Mouse (Mus musculus): Measurements from ENCODE around the gene Nup54.

Nup54 gene

DNA sequence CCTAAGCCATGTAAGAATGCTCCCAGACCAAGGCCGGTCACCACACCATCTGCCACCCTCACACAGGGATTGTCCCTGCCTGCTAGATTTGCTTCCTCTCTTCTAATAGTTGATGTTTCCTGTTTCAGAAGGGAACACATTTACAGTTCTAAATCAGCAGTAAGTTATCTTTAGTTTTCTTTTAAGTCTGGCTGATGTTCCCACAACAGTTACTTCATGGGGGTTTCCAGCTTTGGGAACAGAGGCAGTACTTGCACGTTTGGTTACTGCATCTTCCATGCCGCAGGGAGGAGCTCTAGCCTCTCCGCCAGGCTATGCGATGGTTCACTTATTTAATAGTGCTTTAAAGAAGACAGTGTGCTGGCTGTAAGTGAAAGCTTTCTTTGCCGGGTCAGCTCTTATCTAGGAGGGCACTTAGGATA, 60.3 kb downstream of the Nup54 start:
- DNase-seq (ENCODE audit: low spot score), result no peak

DNA sequence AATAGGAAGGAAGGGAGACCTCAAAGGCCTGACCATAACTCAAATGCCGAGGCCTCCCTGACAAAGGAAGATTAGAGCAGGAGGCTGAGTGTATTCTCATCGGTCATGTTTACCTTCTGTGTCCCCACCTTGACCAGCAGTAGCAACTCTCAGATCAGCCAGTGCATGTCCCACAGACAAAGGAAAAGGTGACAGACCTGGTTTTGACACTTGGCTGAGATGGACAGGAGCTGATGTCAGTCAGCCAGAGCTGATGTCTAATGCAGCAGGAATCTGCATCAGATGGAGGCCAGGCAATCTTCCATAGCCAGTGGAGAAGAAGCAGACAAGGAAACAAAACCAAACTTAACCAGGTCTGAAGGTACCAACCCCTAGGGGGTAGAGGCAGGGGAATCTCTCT, 62.4 kb downstream of the Nup54 start:
- DNase-seq (ENCODE audit: low spot score), result no peak

DNA sequence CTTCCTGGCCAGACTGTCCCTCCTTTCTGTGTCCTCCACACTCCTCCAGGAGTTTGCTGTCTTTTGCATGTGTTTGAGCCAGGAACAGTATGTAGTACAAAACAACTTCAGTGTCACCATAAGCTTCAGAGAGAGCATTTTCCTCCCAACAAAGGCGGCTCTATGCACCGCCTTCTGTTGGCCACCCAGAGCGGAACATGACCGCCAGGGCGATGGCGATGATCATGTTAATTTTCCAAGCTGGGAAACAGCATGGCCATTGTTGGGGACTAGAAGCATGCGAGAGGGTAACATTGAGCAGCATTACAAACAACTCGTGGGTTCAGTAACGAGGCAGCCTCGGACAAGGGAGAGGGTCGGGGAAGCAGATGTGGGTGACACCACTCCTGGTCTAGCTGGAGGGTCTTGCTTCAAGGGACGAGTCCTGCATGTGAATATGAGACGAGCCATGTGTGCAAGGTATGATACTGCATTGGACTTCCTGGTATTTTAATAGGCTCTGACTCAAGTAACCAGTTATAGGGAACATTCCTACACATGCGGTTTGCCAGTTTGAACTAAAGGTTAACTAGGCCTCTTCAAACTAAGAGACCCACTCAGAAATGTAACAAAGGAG, 63.5 kb downstream of the Nup54 start:
- no peak for DNase-seq (ENCODE audit: low spot score)

DNA sequence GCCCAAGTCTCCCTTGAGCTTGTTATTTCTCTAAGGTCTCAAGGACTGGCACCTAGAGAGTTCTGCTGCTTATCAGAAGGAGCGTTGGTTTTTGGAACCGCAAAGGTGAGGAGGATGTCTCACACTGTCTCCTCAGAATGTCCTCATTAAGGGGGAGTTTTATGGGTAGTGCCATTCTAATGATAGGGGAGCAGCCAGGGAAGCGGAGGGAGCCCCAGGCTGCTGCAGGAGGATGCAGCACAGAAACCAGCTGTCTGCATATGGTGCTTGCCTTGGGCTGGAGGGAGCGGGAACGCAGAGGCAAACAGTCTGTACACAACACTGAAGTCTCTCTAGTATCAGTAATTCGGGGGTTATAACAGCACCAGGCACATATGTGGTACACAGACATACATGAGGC, 64.1 kb downstream of the Nup54 start:
- DNase-seq (ENCODE audit: low spot score), result no peak

DNA sequence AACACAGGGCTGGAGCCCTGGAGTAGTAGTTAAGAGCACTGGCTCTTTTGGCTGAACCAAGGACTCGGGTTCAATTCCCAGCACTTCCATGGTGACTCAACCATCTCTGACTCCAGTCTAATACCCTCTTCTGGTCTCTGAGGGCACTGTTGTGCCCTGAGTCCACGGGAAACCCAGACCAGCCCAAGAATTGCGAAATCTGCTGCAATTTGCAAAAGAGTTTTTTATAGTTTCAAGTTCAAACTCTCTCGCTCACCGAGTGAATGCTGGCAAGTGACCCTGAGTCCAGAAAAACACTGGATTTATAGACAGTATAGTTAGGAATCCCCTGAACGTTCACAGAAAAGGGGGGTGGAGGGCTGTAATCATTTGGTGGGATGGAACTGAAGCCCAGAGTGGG, 64.6 kb downstream of the Nup54 start:
- DNase-seq (ENCODE audit: low spot score), result no peak

DNA sequence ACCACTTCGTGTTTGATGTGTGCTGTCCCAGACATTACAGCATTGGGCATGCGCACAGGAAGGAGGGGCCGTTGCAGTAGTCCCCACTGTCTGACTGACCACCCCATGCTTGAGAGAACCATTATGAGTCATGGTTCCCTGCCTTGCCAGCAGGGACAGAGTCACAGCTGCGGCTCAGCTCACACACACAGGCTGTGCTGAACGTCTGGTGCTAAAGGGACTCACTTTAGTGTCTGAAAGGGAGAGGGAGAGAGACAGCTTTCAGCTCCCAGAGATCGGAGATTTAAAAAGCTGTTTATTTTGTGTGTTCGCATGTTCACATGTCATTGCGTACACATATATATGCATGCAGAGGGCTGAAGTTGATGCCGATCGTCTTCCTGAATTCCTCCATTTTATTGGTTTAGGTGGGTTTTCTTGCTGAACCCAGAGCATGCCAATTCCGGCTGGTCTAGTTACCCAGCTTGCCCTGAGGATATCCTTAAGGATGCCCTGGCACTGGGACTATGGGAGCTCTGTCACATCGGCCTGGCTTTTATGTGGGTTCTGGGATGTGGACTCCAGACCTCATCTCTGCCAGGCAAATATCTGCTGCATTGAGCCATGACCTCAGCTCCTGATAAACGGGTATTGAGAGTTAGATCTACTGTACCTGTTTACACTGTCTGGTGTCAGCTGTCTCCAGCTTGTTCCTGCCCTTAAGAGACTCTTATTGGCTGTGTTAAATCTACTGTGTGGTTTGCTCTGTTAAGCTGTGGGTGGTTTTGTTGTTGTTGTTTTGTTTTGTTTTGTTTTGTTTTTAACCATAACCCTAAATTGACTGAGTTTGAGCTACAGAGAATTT, 65.6 kb downstream of the Nup54 start:
- no peak for DNase-seq (ENCODE audit: low spot score)

DNA sequence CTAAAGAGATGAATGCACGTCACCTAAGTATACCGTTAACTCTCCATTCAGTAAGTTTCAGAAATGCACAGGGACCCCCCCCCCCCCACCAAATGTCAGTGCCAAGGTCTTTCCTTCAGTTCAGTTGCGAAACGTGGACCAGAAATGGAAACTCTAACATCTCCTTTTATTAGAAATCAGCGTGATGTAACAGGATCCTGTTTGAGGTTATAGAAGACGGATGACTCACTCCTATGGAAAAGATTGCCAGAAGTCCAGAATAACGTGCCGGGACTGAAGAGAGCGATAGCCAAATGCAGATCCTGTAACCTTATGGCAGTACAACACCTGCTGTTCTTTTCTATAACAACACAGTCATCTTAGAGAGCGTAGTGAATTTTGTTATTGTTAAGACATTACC, 66.6 kb downstream of the Nup54 start:
- DNase-seq (ENCODE audit: low spot score), result no peak

DNA sequence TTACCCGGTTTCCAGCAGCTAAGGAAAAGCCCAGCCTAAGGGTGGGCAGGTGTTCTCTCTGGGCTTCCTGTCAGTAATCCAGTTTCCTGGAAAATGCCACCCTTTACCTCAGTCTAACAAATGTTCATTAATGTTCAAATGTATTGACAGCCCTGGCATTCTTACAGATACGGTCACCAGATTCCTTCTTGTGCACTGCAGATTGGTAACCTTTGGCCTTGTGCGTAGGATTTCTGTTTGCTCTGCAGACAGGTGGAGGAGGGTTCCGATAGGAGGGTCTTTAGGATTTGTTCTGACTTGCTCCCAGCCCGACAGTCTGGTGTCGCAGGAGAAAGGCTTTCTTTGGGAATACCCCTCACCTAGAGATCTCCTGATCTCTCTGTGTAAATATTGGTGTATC, 68.5 kb downstream of the Nup54 start:
- no peak for DNase-seq (ENCODE audit: low spot score)
